24 mouse cellular contexts compared by ENCODE assay signal in genomic region chr17:90202785-90203184, GRCm38 (mm10).
"Had no signal": no experiment of that assay in that cellular context is flagged by ENCODE, and none has a peak within 500 bp of the region (broad histone marks: within the 10 kb centered on the region; RNA-seq: fewer than 3 reads in every experiment).

No protein-coding gene starts in this region.

- H3K9me3 ChIP-seq: heart, embryonic 10.5 days; hindbrain, embryonic 10.5 days; hindbrain, embryonic 12.5 days; limb, embryonic 13.5 days; limb, embryonic 15.5 days; liver, embryonic 12.5 days had no signal

- H3K36me3 ChIP-seq: heart, embryonic 10.5 days; heart, embryonic 12.5 days; hindbrain, embryonic 10.5 days; hindbrain, embryonic 12.5 days; limb, embryonic 13.5 days; limb, embryonic 15.5 days; liver, embryonic 12.5 days had no signal

- H3K27ac ChIP-seq: gastrocnemius, adult 2 months; heart, embryonic 10.5 days; hindbrain, embryonic 10.5 days; hindbrain, embryonic 12.5 days; hindbrain, embryonic 14.5 days; limb, embryonic 13.5 days; limb, embryonic 15.5 days; liver, embryonic 12.5 days; liver, embryonic 14.5 days had no signal

- H3K9ac ChIP-seq: heart, embryonic 12.5 days; hindbrain, embryonic 12.5 days; hindbrain, embryonic 14.5 days; limb, embryonic 13.5 days; limb, embryonic 15.5 days; liver, embryonic 12.5 days; liver, embryonic 14.5 days had no signal

- H3K27me3 ChIP-seq: heart, embryonic 12.5 days; hindbrain, embryonic 12.5 days; limb, embryonic 13.5 days; limb, embryonic 15.5 days; liver, embryonic 12.5 days had no signal

- ATAC-seq: hindbrain, embryonic 16.5 days; inflammation-experienced regulatory T-cells, adult 6 months; liver, embryonic 12.5 days had no signal

- H3K4me2 ChIP-seq: heart, embryonic 12.5 days; hindbrain, embryonic 12.5 days; hindbrain, embryonic 14.5 days; limb, embryonic 13.5 days; limb, embryonic 15.5 days; liver, embryonic 12.5 days had no signal

- DNase-seq: gastrocnemius, adult 2 months; gastrocnemius, postnatal 10 days; gastrocnemius, postnatal 25 days; heart, adult 18-20 months; heart, postnatal 10 days; heart, postnatal 4 days; kidney, adult 11 months; kidney, adult 9 months; kidney, postnatal 36 days; layer of hippocampus, adult 9-11 months; layer of hippocampus, postnatal 36 days; left cerebral cortex, postnatal 4 days; lung, adult 18-20 months had no signal

- H3K4me1 ChIP-seq: heart, embryonic 10.5 days; heart, embryonic 12.5 days; hindbrain, embryonic 10.5 days; hindbrain, embryonic 12.5 days; limb, embryonic 13.5 days; limb, embryonic 15.5 days; liver, embryonic 12.5 days had no signal

- H3K4me3 ChIP-seq: gastrocnemius, adult 2 months; heart, embryonic 10.5 days; heart, embryonic 12.5 days; hindbrain, embryonic 10.5 days; hindbrain, embryonic 12.5 days; limb, embryonic 13.5 days; limb, embryonic 15.5 days; liver, embryonic 12.5 days had no signal
